Mouse (Mus musculus) heart, embryonic 11.5 days (tissue): ENCODE data around the gene Siva1. TPM values are rescaled to one million over a fixed set of nuclear protein-coding genes. Genes with fewer than 3 reads are reported as not detected.

ENCODE experiments used
- ATAC-seq: fragments of 200-750 bp; cut with Nextera tagmentation; replicated peaks from 2 replicates; pipeline ENCODE4 v1.8.0; 2017; ENCODE audit warnings: moderate library complexity; ENCODE audit not compliant: insufficient number of reproducible peaks, low FRiP score, low TSS enrichment
- H3K27ac ChIP-seq: fragments of 300-500 bp; sonication (generic); 2 replicates; pipeline ENCODE4 v1.5.1; 2014; ENCODE audit warnings: mild to moderate bottlenecking, low read depth, low read length
- H3K27me3 ChIP-seq: fragments of 300-500 bp; sonication (generic); 2 replicates; pipeline ENCODE4 v1.6.1; 2014; ENCODE audit warnings: mild to moderate bottlenecking, low read length, mixed read lengths; ENCODE audit not compliant: control insufficient read depth, insufficient read depth
- H3K36me3 ChIP-seq: fragments of 300-500 bp; sonication (generic); 2 replicates; pipeline ENCODE4 v1.6.1; 2014; ENCODE audit warnings: mild to moderate bottlenecking, low read length, moderate library complexity, mixed read lengths; ENCODE audit not compliant: control insufficient read depth, insufficient read depth
- H3K4me1 ChIP-seq: fragments of 300-500 bp; sonication (generic); 2 replicates; pipeline ENCODE4 v1.6.1; 2014; ENCODE audit warnings: low read length; ENCODE audit not compliant: control insufficient read depth, insufficient read depth
- H3K4me2 ChIP-seq: fragments of 300-500 bp; sonication (generic); 2 replicates; pipeline ENCODE4 v1.6.1; 2014; ENCODE audit warnings: mild to moderate bottlenecking, moderate library complexity
- H3K4me3 ChIP-seq: fragments of 300-500 bp; sonication (generic); 2 replicates; pipeline ENCODE4 v1.5.1; 2014; ENCODE audit warnings: low read depth, low read length
- H3K9ac ChIP-seq: fragments of 300-500 bp; sonication (generic); 2 replicates; pipeline ENCODE4 v1.6.1; 2014; ENCODE audit warnings: mild to moderate bottlenecking, low read depth, low read length, moderate library complexity
- H3K9me3 ChIP-seq: fragments of 300-500 bp; sonication (generic); replicated peaks from 2 replicates; pipeline ENCODE4 v1.6.1; 2016; ENCODE audit warnings: low read length; ENCODE audit not compliant: control insufficient read depth
- WGBS: fragments of 180-500 bp; shearing (Covaris S2); extraction: QIAGEN DNeasy Blood & Tissue Kit; methylation state at CpG from one replicate; pipeline ENCODE4 v1.1.7; 2014; ENCODE audit not compliant: insufficient replicate concordance; 5-methylcytosine and 5-hydroxymethylcytosine counted together
- polyA plus RNA-seq: library from polyadenylated mRNA; unstranded; fragments of >200 nt; fragmentation: Nextera tagmentation; extraction: Ambion mirVana; gene quantifications from 2 replicates; pipeline ENCODE4 v1.2.1, GENCODE M21; 2014

Siva1 gene
- polyA plus RNA-seq, 1 experiment from 2014 or later, result 141 TPM

GRCm38 (mm10) chr12:112674132-112675011, 29.9 kb downstream of the Siva1 start, which contains the start of gene Akt1:
Gene Akt1, minus strand, starts transcription at chr12:112674884.
- Histone ChIP-seq H3K9ac (peak within 1 kb of the TSS; percentile 99), H3K9me3 (no peaks in the 10 kb centered on the region), H3K4me2 (peak within 1 kb of the TSS; percentile 75), H3K27ac (peak within 1 kb of the TSS; percentile 99), H3K4me1 (peaks cover 55% of the 10 kb centered on the region), H3K27me3 (peaks cover 10% of the 10 kb centered on the region), H3K36me3 (peaks cover 9% of the 10 kb centered on the region; the same call in 1 of the 2 replicates), H3K4me3 (peak within 1 kb of the TSS; percentile 98)
- peak; percentile 19; the same call in 1 of the 2 replicates for ATAC-seq
- 2% methylated on average over 42 of the region's 70 CpGs for WGBS

DNA sequence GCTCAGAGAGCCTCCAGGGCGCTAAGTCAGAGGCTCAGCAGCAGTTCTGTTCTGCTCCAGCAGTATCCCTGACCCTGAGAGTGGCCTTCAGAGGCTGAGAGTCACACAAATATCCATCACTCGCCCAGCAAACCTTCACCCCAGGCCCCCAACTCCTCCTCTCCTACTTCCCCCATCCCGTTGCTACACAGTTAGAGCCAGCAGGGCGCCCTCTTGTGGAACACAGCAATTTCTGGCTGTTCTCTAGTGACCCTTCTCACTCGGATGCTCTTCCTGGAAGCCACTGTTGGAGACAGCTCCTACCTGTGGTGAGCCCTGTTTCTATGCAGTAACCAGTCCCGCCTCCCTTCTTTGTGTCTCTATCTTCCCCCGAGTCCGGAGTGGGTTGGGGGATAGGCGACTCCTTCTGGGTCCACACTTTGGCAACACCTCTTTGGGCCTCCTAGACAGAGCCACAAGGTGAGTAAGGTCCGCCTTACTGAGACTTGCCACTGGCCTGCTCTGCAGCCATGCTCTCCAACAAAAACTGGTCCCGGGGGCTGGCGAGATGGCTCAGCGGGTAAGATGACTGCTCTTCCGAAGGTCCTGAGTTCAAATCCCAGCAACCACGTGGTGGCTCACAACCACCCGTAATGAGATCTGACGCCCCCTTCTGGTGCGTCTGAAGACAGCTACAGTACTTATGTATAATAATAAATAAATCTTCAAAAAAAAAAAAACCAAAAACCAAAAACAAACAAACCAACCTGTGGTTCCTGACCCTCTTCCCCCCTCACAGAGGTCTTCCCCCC, 31.0 kb downstream of the Siva1 start:
- peaks cover 5% of the 10 kb centered on the region; the same call in 1 of the 2 replicates for H3K36me3 ChIP-seq
- H3K4me3 ChIP-seq, result peak overlapping the region; percentile 98
- peak overlapping the region; percentile 75 for H3K4me2 ChIP-seq
- H3K4me1 ChIP-seq, result peaks cover 48% of the 10 kb centered on the region
- ATAC-seq, result no peak
- H3K27ac ChIP-seq, result peak overlapping the region; percentile 99
- peak overlapping the region; percentile 63; the same call in 1 of the 2 replicates for H3K9ac ChIP-seq
- peaks cover 20% of the 10 kb centered on the region for H3K27me3 ChIP-seq
- no peaks in the 10 kb centered on the region for H3K9me3 ChIP-seq
- 14% methylated on average over 18 of the region's 18 CpGs for WGBS

GRCm38 (mm10) chr12:112677076-112677475, 32.6 kb downstream of the Siva1 start:
- H3K27ac ChIP-seq, result no peak overlapping the region

DNA sequence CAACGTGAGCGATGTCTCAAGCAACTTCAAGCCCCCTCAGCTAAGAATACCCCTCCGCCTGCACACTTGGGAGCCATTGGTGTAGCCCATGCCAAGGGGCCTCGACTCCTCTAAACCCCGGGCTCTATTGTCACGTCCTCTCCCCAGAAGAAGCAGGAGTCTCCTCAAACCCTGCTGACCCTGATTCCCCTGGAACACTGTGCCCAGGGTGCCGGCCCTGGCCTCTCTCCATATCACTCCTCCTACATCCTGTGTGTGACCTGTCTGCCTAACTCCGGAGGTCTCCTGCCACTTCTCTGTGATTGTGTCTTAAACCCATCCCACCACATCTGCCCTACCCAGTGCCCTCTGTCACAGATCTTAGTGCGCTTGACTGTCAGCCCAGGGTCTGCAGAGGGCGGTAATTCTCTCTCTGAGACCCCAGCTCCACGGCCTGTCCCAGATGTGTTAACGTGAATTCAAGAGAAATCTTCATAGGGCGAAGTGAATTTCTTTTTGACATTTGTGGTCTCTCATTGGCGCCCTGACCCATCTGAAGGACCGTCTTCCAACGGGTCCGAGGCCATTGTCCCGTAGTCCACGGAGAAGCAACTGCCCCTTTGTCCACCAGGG, 33.6 kb downstream of the Siva1 start:
- Histone ChIP-seq H3K27ac (no peak overlapping the region), H3K9ac (peak overlapping the region; percentile 79), H3K4me3 (peak overlapping the region; percentile 73), H3K4me2 (peak overlapping the region; percentile 100), H3K4me1 (peaks cover 23% of the 10 kb centered on the region), H3K36me3 (peaks cover 4% of the 10 kb centered on the region; the same call in 1 of the 2 replicates), H3K27me3 (peaks cover 44% of the 10 kb centered on the region), H3K9me3 (no peaks in the 10 kb centered on the region)
- WGBS, result 20% methylated on average over 19 of the region's 19 CpGs
- no peak for ATAC-seq

More at GRCm38 (mm10) chr12:112677076-112677475, 32.6 kb downstream of the Siva1 start:
- Histone ChIP-seq H3K36me3 (0 out of 2 replicates have a peak, but pooled peaks cover 2% of the 10 kb centered on the region), H3K9me3 (no peaks in the 10 kb centered on the region), H3K4me2 (no peak overlapping the region), H3K9ac (no peak overlapping the region), H3K4me3 (no peak overlapping the region), H3K27me3 (peaks cover 36% of the 10 kb centered on the region), H3K4me1 (peaks cover 32% of the 10 kb centered on the region)
- WGBS, result 64% methylated on average over 5 of the region's 5 CpGs
- ATAC-seq, result no peak

DNA sequence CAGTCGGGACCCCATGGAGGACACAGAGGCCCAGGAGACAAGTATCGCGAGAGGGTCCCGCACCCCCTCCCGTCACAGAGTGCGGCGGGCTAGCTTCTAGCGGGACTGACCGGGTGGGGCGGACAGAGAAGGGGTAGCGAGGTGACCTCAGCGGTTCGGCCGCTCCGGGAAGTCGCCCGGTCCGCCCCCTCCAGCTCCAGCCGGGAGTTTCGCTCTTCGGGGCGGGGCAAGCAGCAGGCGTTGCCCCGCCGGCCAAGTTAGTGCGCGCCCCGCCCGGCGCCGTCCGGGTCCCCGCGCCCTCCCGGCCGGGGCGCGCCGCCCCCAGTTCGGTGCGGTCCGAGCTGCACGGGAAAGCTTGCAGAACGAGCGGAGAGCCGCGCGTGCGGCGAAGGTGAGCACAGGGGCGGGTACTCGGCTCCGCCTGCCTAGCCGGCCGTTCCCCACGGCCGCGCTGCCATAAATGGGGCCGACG, 34.1 kb downstream of the Siva1 start, which contains the start of gene Zbtb42:
TSS of gene Zbtb42 (plus strand) at position 274 of the 472 bp plus-strand sequence.
- Histone ChIP-seq H3K27ac (peak within 1 kb of the TSS; percentile 50; the same call in 1 of the 2 replicates), H3K27me3 (peaks cover 44% of the 10 kb centered on the region)
- ATAC-seq, result peak; percentile 21; the same call in 1 of the 2 replicates

DNA sequence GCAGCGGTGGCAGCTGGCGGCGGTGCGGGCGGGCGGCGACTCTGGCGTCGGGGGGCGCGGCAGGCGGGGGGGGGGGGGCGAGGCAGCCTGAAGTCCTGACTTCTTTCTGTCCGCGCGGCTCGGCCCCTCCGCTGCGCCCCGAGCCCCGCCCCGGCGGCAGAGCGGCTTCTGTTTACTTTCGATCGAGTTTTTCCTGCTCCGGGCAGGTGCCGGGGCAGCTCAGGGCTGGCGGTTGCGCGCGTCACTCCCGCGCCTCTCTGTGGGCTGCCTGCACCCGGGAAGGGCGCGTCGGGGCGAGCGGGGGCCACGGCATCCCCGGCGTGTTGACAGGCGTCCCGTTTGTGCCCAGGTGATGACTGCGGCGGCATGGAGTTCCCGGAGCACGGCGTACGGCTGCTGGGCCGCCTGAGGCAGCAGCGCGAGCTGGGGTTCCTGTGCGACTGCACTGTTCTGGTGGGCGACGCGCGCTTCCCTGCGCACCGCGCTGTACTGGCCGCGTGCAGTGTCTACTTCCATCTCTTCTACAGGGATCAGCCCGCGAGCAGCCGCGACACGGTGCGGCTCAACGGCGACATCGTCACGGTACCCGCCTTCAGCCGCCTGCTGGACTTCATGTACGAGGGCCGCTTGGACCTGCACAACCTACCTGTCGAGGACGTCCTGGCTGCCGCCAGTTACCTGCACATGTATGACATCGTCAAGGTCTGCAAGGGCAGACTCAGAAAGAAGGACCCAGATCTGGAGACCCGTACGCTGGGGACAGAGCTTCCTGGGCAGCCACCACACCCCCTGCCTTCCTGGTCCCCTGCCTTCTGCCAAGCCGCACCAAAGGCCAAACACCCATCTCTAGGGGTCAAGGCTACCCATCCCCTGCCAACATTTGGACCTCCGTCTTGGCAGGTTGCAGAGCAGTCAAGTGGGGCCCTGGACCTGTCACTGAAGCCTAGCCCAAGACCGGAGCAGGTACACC, 34.8 kb downstream of the Siva1 start:
- Histone ChIP-seq H3K4me1 (peaks cover 23% of the 10 kb centered on the region), H3K4me2 (peak overlapping the region; percentile 100), H3K4me3 (peak overlapping the region; percentile 73), H3K27me3 (peaks cover 44% of the 10 kb centered on the region), H3K9ac (peak overlapping the region; percentile 79), H3K36me3 (peaks cover 4% of the 10 kb centered on the region; the same call in 1 of the 2 replicates), H3K27ac (peak overlapping the region; percentile 50; the same call in 1 of the 2 replicates), H3K9me3 (no peaks in the 10 kb centered on the region)
- 4% methylated on average over 61 of the region's 87 CpGs for WGBS
- ATAC-seq, result peak; percentile 13; the same call in 1 of the 2 replicates

More for the DNA sequence above, 34.1 kb downstream of the Siva1 start, which contains the start of gene Zbtb42:
- Histone ChIP-seq H3K4me2 (peak within 1 kb of the TSS; percentile 100), H3K36me3 (peaks cover 4% of the 10 kb centered on the region; the same call in 1 of the 2 replicates), H3K4me3 (peak within 1 kb of the TSS; percentile 73), H3K4me1 (peaks cover 23% of the 10 kb centered on the region), H3K9me3 (no peaks in the 10 kb centered on the region), H3K9ac (peak within 1 kb of the TSS; percentile 79)
- under 1% methylated on average over 59 of the region's 60 CpGs for WGBS

DNA sequence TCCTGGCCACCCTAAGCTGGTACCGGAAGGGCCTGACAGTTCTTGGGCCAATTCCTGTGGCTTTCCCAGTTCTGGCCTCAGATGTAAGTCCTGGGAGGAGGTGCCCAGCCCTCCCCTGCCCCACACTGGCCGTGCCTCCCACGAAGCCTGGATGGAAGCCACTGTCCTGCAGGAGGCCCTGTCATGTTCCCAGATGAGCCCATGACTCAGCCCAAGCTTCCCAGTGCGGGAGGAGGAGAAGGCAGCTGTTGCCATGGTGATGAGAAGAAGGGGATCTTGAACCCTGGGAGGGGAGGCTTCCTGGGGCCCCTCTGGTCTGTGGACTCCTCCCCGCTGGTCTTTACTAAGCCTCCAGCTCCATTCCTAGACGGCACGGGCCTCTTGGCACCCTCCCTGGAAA, 38.9 kb downstream of the Siva1 start:
- Histone ChIP-seq H3K9ac (no peak overlapping the region), H3K27ac (no peak overlapping the region), H3K36me3 (peaks cover 4% of the 10 kb centered on the region; the same call in 1 of the 2 replicates), H3K9me3 (no peaks in the 10 kb centered on the region; the same call in 1 of the 2 replicates), H3K4me1 (peaks cover 6% of the 10 kb centered on the region; the same call in 1 of the 2 replicates), H3K4me2 (no peak overlapping the region), H3K27me3 (peaks cover 44% of the 10 kb centered on the region), H3K4me3 (no peak overlapping the region)
- WGBS, result 52% methylated on average over 7 of the region's 7 CpGs
- ATAC-seq, result no peak
